Mouse (Mus musculus) thymus, postnatal 4 days (tissue): Measurements from ENCODE around the gene Ascl3.

ENCODE experiments used
- DNase-seq: peaks from one replicate; pipeline ENCODE4 v3.0.0; 2021

The Ascl3 gene

DNA sequence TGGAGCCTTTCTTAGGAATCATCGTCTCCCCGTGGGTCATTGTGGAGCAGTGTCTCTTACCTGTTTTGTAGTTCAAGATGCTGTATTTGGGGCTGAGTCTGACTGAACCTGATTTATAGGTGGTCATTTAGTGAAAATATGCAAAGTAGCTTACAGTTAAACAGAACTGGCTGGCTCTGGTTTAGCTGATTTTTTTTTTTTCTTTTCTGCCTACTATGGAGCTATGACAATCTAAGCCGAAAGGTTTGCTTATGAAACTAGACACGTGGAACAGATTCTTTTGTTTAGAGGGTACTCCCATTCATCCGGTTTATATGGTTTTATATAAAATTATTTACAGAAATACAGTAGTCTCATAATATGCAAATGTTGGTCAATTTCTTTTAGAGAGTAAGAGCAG is at the start of gene Ascl3:
Gene Ascl3, minus strand, starts transcription at position 101 of the 400 bp plus-strand sequence.
- no peak for DNase-seq

GRCm38 (mm10) chr7:109781087-109781469 is 49.6 kb upstream of the Ascl3 start:
- DNase-seq = no peak

GRCm38 (mm10) chr7:109772251-109772650 is 40.7 kb upstream of the Ascl3 start:
- DNase-seq = no peak

- no peak for DNase-seq
Measured at GRCm38 (mm10) chr7:109768699-109769383, 37.3 kb upstream of the Ascl3 start.

GRCm38 (mm10) chr7:109767575-109768350 is 36.2 kb upstream of the Ascl3 start:
- DNase-seq = no peak

- DNase-seq = no peak
Measured at GRCm38 (mm10) chr7:109764009-109764408, 32.5 kb upstream of the Ascl3 start.

DNA sequence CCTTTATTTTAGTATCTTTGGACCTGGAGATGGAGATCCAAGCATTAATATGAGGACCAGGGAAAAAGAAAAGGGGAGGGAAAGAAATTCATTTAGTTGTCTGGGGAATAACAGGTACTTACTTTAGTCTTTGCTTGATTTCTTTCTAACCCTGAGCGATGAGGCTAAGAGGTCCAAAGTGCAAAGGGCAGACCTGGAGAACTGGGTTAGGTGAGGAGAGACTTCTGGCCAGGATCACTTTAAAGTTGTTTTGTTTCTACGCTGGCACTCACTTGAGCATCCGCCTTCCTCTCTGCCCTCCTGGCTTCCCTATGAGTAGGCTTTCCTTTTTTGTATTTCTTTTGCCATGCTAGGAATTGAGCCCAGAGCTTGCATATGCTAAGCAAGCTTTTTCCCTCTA is 24.8 kb upstream of the Ascl3 start:
- DNase-seq = no peak

DNA sequence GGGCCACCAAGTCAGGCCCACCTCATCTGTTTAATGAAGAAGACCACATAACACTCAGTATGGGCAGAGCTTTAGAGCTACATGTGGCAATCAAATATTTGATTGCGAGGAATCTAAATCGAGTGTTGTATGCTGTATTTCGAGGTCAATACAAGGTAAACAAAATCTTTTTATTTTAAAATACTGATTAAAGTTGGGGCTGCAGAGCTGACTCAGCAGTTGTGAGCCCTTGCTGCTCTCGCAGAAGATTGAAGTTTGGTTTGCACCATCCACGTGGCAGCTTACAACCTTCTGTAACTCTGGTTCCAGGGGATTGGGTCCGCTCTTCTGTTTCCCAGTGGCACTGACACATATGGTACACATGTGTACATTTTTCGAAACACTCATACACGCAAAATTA is 22.5 kb upstream of the Ascl3 start:
- DNase-seq = no peak

DNA sequence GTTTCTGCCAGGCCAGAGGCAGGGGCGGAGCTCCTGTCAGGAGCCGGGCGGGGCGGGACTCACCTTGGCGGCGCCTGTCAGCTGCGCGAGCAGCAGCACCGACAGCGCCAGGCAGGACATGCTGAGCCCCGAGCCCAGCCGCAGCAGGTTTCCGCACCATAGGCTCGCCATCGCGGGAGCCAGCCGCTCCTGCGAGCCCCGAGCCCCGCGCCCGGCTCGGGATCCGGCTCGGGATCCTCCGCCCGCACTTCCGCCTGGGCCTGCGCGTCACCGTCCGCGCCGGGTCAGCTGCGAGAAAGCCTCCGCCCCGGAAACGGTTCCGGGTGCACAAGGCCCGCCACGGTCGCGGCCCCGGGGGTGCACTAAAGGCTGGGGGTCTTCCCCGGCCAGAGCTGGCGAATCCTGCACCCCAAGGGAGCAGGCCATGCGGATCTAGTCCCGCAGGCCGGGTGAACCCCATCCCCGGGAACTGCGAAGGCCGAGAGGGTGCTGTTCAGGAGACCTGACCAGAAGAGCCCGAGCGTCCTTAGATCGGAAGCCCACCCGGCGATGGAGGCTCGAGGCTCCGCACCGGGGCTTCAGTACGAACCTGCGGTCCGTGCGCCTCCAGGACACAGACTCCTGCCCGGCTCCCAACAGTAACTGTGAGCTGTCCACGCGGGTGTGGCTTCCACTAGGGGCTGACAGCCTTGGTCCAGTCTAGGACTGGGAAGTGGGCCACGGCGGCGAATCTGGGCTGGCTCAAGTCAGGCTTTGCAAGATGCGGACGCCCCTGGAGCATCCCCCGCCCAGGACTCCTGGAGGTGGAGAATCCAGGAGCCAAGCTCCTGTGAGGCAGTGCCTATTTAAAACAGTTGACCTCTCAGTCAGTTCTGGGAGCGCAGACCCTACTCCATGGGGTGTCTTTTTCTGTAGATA is 20.7 kb upstream of the Ascl3 start, which contains the start of gene Tmem9b:
Gene Tmem9b, minus strand, starts transcription at position 868 of the 918 bp plus-strand sequence.
- DNase-seq = peak; percentile 87

DNA sequence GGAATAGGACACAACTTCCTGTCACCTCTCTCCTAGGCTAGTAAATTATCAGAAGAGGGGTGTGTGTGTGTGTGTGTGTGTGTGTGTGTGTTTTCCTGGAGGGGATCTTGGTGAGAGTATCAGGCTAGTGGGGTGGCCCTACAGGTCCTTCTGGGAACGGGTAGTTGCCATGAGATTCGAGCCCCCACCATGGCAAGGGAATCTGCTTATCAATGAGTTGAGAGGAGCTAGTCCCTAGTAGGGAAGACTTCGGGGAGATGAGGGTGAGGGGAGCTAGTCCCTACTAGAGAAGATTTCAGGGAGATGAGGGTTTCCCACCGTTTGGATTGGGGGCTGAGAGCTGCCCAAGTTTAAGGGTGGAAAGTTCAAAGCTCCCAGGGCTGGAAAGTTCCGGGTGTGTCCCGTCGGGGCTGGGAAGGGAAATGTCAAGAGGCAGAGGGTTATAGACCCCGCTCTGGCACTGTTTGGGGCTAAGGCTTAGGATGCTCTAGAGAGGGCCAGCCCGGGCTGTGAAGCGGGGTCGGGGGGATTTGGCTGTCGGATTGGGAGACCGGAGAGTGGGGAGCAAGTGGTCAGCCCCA is 20.0 kb upstream of the Ascl3 start:
- DNase-seq = no peak

DNA sequence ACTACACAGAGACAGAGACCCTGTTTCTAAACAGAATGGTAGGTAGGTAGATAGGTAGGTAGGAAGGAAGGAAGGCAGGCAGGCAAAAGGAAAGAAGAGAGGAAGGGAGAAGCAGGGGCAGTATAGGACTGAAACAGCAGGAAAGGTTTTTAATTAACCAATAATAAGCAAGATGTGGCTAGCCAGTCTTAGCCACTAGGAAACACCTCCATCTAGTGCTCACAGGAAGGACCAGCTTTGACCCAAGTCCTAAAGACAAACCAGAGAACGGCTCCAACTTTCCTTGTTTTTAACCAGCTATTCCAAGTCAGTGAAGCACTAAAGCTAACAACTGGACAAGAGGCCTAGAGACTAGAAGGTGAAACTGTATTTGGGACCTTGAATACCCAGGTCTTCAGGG is 16.2 kb upstream of the Ascl3 start:
- no peak for DNase-seq

GRCm38 (mm10) chr7:109741703-109742102 is 10.2 kb upstream of the Ascl3 start:
- no peak for DNase-seq

DNA sequence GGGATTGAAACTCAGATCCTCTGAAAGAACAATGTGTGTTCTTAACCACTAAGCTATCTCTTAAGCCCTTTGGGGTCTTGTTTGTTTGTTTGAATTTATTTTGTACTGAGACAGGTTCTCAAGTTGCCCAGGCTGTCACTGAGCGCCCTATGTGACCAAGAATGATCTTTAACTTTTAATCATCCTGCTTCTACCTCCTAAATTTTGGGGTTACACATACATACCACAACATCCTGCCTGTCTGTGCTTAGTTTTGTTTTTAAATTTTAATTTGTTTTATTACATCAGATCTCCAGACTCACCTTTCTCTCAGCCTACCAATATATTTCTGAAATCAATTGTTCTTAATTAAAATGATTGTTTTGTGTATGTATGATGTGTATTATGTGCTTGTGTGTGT is 9.5 kb upstream of the Ascl3 start:
- DNase-seq = no peak

DNA sequence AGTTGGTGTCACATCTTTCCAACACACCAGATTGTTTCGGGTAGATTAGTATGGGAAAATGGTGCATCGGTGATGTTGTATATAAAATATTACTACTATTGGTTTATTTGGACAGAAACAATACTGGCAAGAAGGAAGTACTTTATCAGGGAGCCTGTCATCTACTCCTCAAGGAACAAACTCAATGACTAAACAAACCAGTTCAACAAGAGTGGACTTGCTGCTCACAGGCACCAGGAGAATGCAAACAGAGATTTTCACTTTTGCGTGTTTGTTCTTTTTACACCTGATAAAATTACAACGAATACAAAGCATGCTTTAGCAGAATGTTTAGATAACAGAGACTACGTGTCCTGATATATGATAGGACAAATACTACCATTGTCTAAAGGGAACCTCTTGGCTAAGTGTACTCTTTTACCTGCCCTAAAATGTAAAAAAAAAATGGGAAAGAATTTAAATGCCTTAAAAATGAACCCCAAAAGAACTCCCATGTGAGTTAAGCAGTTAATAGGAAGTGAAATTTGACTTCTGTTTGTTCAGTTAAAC is 8.4 kb upstream of the Ascl3 start:
- DNase-seq = no peak

DNA sequence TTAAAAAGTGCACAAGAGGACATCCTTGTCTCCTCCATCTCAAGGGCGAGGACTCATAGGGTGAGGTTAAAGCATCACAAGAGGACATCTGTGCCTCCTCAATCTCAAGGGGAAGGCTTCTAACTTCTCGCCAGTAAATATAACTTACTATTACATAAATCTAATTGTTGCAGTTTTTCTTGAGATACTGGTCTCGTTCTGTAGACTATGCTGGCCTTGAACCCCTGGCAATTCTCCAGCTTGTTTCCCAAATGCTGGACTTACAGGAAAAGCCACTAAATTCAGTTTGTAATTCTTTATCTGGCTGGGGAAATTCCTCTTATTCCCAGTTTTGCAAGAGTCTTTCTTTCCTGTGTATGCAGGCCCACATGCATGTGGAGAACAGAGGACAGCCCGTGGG is 3.3 kb upstream of the Ascl3 start:
- no peak for DNase-seq

DNA sequence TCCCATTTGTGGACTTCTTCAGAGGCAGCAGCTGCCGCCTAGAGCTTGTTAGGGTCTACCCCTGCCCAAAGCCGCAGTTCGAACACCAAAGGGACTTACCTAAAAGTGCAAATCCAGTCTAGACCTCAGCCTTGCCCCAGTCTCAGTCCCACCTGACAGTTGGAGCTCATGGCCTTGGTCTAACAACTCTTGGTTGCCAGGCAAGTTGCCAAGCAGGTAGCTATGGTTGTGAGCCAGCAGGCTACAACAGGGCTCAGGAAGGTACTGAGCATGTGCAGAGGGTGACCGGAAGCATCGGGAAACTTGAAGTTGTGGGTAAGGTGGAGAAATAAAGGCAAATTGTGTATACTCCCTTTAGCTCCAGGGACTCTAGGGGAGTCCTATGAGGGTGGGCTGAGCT is 7.8 kb downstream of the Ascl3 start, which contains the start of gene BC051019:
Gene BC051019, minus strand, starts transcription at position 154 of the 400 bp plus-strand sequence.
- DNase-seq = no peak

- DNase-seq = no peak
Measured at GRCm38 (mm10) chr7:109723114-109723513, 8.4 kb downstream of the Ascl3 start.

- peak; percentile 49 for DNase-seq
Measured at GRCm38 (mm10) chr7:109722618-109723017, 8.9 kb downstream of the Ascl3 start.

DNA sequence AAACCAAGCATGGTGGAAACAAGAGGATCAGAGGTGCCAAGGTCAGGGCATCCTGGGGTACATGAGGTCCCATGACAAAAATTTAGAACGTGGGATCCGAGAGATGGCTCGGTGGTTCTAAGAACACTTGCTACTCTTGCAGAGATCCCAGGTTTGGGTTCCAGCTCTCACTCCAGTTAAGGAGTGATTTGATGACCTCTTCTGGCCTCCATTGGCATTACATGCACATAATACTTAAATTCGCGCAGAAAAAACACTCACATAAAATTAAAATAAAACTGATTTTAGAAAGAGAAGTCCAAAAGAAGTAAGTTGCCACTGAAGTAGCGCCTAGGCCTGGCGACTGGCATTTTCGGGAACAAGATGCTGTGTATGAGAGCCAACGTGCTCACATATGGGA is 12.2 kb downstream of the Ascl3 start:
- peak; percentile 25 for DNase-seq

- DNase-seq = no peak
Measured at GRCm38 (mm10) chr7:109713434-109713982, 18.0 kb downstream of the Ascl3 start.

GRCm38 (mm10) chr7:109712198-109712597 is 19.3 kb downstream of the Ascl3 start:
- no peak for DNase-seq

GRCm38 (mm10) chr7:109710069-109710468 is 21.5 kb downstream of the Ascl3 start:
- no peak for DNase-seq
